Mouse (Mus musculus) forebrain, embryonic 10.5 days (tissue): ENCODE results near the gene Snrpa1. TPM values are rescaled to one million over a fixed set of nuclear protein-coding genes. Genes with fewer than 3 reads are reported as not detected.

Experiments used
- polyA plus RNA-seq: library from polyadenylated mRNA; unstranded; fragments of >200 nt; fragmentation: Nextera tagmentation; extraction: Ambion mirVana; gene quantifications from 2 replicates; pipeline ENCODE4 v1.2.1, GENCODE M21; 2016

The Snrpa1 gene
- polyA plus RNA-seq, 1 experiment from 2014 or later = 292 TPM

Other genes with a start within 250 kb of the Snrpa1 start
- 1.2 and 1.8 TPM in 2 replicates for gene Pcsk6, start 197.3 kb upstream of the Snrpa1 start, polyA plus RNA-seq
- not detected in 2 replicates for gene Gm45213, start 15.4 kb upstream of the Snrpa1 start, polyA plus RNA-seq
- 81.4 and 84.2 TPM in 2 replicates for gene Selenos, start 20.6 kb downstream of the Snrpa1 start, polyA plus RNA-seq
- 13.1 and 13.5 TPM in 2 replicates for gene Chsy1, start 50.5 kb downstream of the Snrpa1 start, polyA plus RNA-seq